Mouse (Mus musculus) C2C12 (cell line): ENCODE data around the gene Rpl26. TPM values are rescaled to one million over a fixed set of nuclear protein-coding genes. Genes with fewer than 3 reads are reported as not detected.
"Not testable (repeated sequence)": the region's sequence is repeated elsewhere in the genome, so short reads cannot be mapped to it uniquely, and the experiment has no call there.

Experiments
- H3K27me3 ChIP-seq: one replicate; pipeline ENCODE4 v1.6.1; 2011; ENCODE audit not compliant: control insufficient read depth, insufficient read depth, insufficient read length
- H3K36me3 ChIP-seq: one replicate; pipeline ENCODE4 v1.6.1; 2011; ENCODE audit not compliant: control insufficient read depth, insufficient read depth
- H3K4me3 ChIP-seq: one replicate; pipeline ENCODE4 v1.5.1; 2011; ENCODE audit warnings: mild to moderate bottlenecking, control low read depth; ENCODE audit not compliant: poor library complexity, insufficient read depth, severe bottlenecking
- H3K79me2 ChIP-seq: one replicate; pipeline ENCODE4 v1.6.1; 2011; ENCODE audit not compliant: control insufficient read depth, insufficient read depth
- H3K79me3 ChIP-seq: one replicate; pipeline ENCODE4 v1.6.1; 2011; ENCODE audit warnings: low read depth, control low read depth
- H3ac ChIP-seq: one replicate; pipeline ENCODE3; 2011; ENCODE audit warnings: low read depth; ENCODE audit not compliant: control insufficient read depth, insufficient read length
- CEBPB ChIP-seq: IDR thresholded peaks from one replicate; pipeline ENCODE4 v1.6.1; 2011; ENCODE audit warnings: low read depth, mild to moderate bottlenecking, control low read depth, moderate library complexity
- CTCF ChIP-seq: IDR thresholded peaks from one replicate; pipeline ENCODE4 v1.5.1; 2011; ENCODE audit not compliant: control insufficient read depth, insufficient read depth, insufficient read length
- FOSL1 ChIP-seq: IDR thresholded peaks from one replicate; pipeline ENCODE4 v1.8.0; 2011; ENCODE audit warnings: mild to moderate bottlenecking, low read length; ENCODE audit not compliant: poor library complexity, insufficient read depth, severe bottlenecking
- MAX ChIP-seq: IDR thresholded peaks from one replicate; pipeline ENCODE4 v1.6.1; 2011; ENCODE audit warnings: mild to moderate bottlenecking, control low read depth
- MYOD1 ChIP-seq: IDR thresholded peaks from one replicate; pipeline ENCODE4 v1.6.1; 2011; ENCODE audit warnings: low read depth; ENCODE audit not compliant: control insufficient read depth, insufficient read length
- MYOG ChIP-seq: IDR thresholded peaks from one replicate; pipeline ENCODE4 v1.6.1; 2011; ENCODE audit not compliant: control insufficient read depth, insufficient read length; ENCODE audit errors: extremely low read depth
- USF1 ChIP-seq: IDR thresholded peaks from one replicate; pipeline ENCODE4 v1.6.1; 2011; ENCODE audit warnings: low read depth, mild to moderate bottlenecking, control low read depth, moderate library complexity
- polyA plus RNA-seq: library from polyadenylated mRNA; unstranded; fragments of >200 nt; fragmentation: generic; extraction: Trizol; gene quantifications from one replicate; pipeline ENCODE4 v1.2.1, GENCODE M21; 2012; ENCODE audit warnings: missing spikeins

The Rpl26 gene
- polyA plus RNA-seq, 1 experiment: 625 TPM

DNA sequence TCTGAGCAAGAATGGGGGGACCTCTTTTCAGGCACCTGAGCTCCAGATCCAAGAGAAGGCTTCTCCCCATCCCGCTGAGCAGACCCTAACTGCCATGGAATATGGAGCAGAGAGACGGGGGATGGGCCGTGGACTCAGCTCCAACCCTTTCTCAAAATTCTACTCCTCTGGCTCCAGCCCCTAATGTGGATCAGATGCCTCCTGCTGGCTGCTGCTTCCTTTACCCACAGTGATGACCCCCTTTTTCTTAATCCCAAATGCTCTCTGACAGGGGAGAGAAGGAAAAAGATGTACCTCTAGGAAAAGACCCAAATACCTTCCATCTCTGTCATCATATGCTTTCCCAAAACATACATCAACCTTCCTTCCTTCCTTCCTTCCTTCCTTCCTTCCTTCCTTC is 25.6 kb downstream of the Rpl26 start, which contains the start of gene Odf4:
Gene Odf4, minus strand, starts transcription at position 101 of the 400 bp plus-strand sequence.
- Histone ChIP-seq H3K79me2 (no peaks in the 10 kb centered on the region), H3K79me3 (no peaks in the 10 kb centered on the region), H3K36me3 (no peaks in the 10 kb centered on the region), H3ac (no peak within 1 kb of the TSS), H3K4me3 (no peak within 1 kb of the TSS), H3K27me3 (peaks cover 13% of the 10 kb centered on the region)
- TF ChIP-seq MYOD1 (no peak), CEBPB (no peak)

DNA sequence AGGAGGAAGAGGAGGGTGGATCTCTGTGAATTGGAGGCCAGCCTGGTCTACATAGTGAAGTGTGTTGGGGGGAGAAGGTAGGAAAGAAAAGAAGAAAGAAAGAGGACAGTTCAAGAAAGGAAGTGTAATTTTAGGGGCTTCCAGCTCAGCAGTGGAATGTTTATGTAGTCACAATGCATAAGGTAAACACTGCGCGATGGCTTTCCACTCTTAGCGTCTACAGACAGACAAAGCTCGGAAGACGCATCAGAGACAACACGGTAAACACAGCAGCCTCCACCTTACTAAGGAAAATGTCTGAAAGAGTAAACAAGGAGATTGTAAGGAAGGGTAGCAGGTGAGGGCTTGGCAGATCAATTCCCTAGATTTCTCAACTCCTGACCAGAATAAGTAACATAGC is 28.6 kb downstream of the Rpl26 start:
- TF ChIP-seq CTCF: no peak
- TF ChIP-seq USF1: no peak
- TF ChIP-seq CEBPB: no peak
- no peak for TF ChIP-seq FOSL1
- no peak for TF ChIP-seq MAX
- TF ChIP-seq MYOD1: no peak
- TF ChIP-seq MYOG: no peak
- H3K4me3 ChIP-seq: no peak overlapping the region
- H3K27me3 ChIP-seq: peaks cover 12% of the 10 kb centered on the region
- H3K79me2 ChIP-seq: no peaks in the 10 kb centered on the region
- no peaks in the 10 kb centered on the region for H3K36me3 ChIP-seq
- H3K79me3 ChIP-seq: no peaks in the 10 kb centered on the region
- H3ac ChIP-seq: no peak overlapping the region

- Histone ChIP-seq H3K27me3 (no peaks in the 10 kb centered on the region), H3K79me2 (no peaks in the 10 kb centered on the region), H3K36me3 (no peaks in the 10 kb centered on the region), H3K79me3 (no peaks in the 10 kb centered on the region), H3ac (no peak overlapping the region), H3K4me3 (no peak overlapping the region)
- no peak for TF ChIP-seq CEBPB
- no peak for TF ChIP-seq MYOG
- TF ChIP-seq MYOD1: no peak
- TF ChIP-seq USF1: no peak
- no peak for TF ChIP-seq FOSL1
- no peak for TF ChIP-seq MAX
- no peak for TF ChIP-seq CTCF
These were observed 32.6 kb downstream of the Rpl26 start for GRCm38 (mm10) chr11:68933885-68934507.

DNA sequence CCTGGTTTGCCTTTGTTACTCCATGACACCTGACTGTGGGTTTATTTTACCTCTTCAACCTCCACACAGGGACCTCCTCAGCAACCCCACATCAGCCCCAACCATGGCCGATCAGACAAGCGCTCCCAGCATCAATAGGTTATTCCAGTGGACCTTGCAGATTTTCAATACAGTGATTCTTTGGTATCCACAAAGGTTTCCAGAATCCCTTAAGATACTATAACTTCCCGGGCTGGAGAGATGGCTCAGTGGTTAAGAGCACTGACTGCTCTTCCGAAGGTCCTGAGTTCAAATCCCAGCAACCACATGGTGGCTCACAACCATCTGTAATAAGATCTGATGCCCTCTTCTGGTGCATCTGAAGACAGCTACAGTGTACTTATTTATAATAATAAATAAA is 35.6 kb downstream of the Rpl26 start:
- not testable (repeated sequence) for H3K36me3 ChIP-seq, H3K79me3 ChIP-seq, H3K27me3 ChIP-seq, H3K79me2 ChIP-seq, H3K4me3 ChIP-seq, H3ac ChIP-seq

DNA sequence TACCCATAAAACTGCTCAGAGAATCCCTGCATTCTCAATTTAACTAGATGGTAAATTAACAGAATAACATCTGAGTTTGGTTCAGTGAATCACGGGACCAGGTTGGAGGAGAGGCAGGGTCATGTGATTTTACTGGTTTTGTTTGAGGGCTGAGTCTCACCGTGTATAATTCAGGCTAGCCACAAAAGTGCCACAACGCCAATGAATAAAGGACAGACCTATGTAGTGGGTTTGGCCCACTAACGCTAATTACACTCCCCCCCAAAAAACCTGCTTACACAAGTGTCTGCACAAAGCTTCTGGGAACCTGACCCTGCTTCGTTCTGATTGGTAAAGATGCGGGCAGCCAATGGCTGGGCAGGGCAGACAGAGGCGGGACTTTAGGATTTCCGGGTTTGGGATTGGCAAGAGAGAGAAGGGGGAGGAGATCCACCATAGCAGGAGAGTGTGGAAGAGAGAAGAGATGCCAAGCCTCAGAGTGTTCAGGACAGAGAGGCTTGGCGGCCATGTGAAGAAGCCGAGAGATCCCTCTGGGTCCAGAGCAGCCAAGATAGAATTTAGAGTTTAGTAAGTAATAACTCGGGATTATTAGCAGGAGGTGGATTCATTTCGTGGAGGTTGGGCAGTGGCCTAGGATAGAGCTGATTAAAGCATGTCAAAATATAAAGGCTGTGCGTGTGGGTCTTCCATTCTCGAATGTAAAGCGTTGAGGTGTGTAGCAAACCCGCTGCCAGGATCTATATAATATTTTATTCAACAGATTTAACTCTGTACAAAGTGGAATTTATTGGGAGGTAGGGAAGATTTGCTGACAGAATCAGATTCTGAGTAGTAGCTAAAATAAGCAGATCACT is 38.3 kb downstream of the Rpl26 start:
- H3K36me3 ChIP-seq: no peaks in the 10 kb centered on the region
- no peaks in the 10 kb centered on the region for H3K27me3 ChIP-seq
- no peaks in the 10 kb centered on the region for H3K79me2 ChIP-seq
- H3ac ChIP-seq: peak overlapping the region; percentile 12
- TF ChIP-seq FOSL1: no peak
- no peak for TF ChIP-seq CTCF
- TF ChIP-seq USF1: peak; percentile 65
- TF ChIP-seq MYOD1: no peak
- peak overlapping the region; percentile 15 for H3K4me3 ChIP-seq
- H3K79me3 ChIP-seq: no peaks in the 10 kb centered on the region

GRCm38 (mm10) chr11:68940516-68940915 is 39.1 kb downstream of the Rpl26 start:
- Histone ChIP-seq H3K36me3 (no peaks in the 10 kb centered on the region), H3K79me2 (no peaks in the 10 kb centered on the region), H3ac (peak overlapping the region; percentile 13), H3K27me3 (no peaks in the 10 kb centered on the region), H3K4me3 (no peak overlapping the region), H3K79me3 (no peaks in the 10 kb centered on the region)
- TF ChIP-seq CEBPB (no peak), MYOG (no peak), USF1 (no peak), CTCF (no peak), MAX (no peak), MYOD1 (no peak), FOSL1 (no peak)
